Mouse (Mus musculus) B cell, adult 67 days (primary cell): ENCODE measurements around the gene Foxd3. TPM values are rescaled to one million over a fixed set of nuclear protein-coding genes. Genes with fewer than 3 reads are reported as not detected.

ENCODE experiments used
- total RNA-seq, 2 experiments: library from RNA; stranded (reverse); gene quantifications; 4 replicates each; pipeline ENCODE4 v1.2.4; 2023

The Foxd3 gene
- not detected for total RNA-seq

DNA sequence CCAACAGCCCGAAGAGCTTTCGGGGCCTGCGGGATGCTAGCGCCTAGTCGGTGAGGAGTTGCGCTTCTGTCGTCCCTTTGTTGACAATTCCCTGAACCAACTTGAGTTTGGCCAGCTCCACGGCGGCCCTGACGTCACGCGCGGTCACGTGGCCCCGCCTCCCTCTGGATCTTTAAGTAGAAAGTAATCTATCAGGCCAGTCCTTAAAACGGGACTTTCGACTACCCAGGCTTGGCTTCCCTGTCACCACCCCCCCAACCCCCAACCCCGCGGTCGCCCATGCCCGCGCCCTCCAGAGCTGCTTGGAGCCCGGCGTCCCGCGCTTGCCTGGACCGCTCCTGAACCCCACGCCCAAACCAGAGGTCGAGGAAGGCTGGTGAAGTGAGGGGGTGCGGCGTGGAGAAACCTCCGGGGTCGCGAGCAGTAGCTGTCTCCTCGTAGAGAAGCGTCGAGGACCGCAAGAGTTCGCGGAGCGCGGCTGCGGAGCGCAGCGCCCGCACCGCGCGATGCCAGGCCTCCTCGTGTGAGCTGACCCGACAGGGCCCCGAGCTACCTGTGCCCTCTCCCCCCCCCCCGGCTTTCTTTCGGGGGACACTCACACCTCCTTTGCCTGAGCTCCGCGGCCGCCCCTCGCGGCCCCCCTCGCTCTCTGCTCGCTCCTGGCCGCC is at the start of gene Foxd3:
Foxd3 (plus strand) TSS at position 363 of the 668 bp plus-strand sequence.

Other genes with a start within 250 kb of the Foxd3 start
- gene Alg6, start 59.4 kb downstream of the Foxd3 start, total RNA-seq = 10 to 100 TPM in 1 of 2 experiments, 1 to 10 TPM in 1; 5.9 to 11.9 TPM
- gene Efcab7, start 172.9 kb downstream of the Foxd3 start, total RNA-seq = 10 to 100 TPM in 1 of 2 experiments, 1 to 10 TPM in 1; 4.2 to 14.0 TPM